Mouse (Mus musculus): ENCODE results near the gene Trim9. TPM values are rescaled to one million over a fixed set of nuclear protein-coding genes. Genes with fewer than 3 reads are reported as not detected.

Trim9 gene
- polyA plus RNA-seq, 1 experiment from 2014 or later = 101 TPM

DNA sequence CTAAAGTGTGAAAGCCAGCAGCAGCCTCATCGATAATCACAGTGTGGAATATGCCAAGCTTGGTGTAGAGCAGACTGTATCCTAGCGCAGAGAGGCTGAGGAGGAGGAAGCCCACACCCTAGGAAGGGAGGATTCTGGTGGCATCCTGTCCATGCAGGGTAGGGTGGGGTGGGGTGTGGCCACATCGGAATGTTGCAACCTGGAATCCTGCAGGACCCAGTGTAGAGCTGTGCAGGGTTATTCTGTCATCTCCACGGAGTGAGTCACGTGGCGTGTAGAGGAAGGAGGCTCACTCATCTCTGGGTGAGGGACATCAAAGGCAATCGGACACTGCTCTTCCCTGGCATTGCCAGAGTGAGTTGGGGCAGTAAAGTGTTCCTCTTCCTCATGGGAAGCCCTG, 62.4 kb downstream of the Trim9 start:
- Histone ChIP-seq H3K27ac (replicated peaks) (peak overlapping the region; percentile 23; the same call in 1 of the 2 replicates), H3K4me3 (replicated peaks) (no peak overlapping the region), H3K9me3 (replicated peaks) (no peaks in the 10 kb centered on the region), H3K36me3 (peaks cover 23% of the 10 kb centered on the region), H3K4me2 (no peak overlapping the region), H3K9ac (replicated peaks) (no peak overlapping the region), H3K4me1 (no peaks in the 10 kb centered on the region), H3K27me3 (replicated peaks) (no peaks in the 10 kb centered on the region)
- 87% methylated on average over 7 of the region's 7 CpGs for WGBS
- no peak for ATAC-seq (ENCODE audit: low FRiP score)

GRCm38 (mm10) chr12:70283116-70283731, 64.2 kb downstream of the Trim9 start:
- H3K4me2 ChIP-seq = no peak overlapping the region
- no peak overlapping the region for H3K9ac ChIP-seq (replicated peaks)
- H3K36me3 ChIP-seq = peaks cover 28% of the 10 kb centered on the region
- H3K27ac ChIP-seq (replicated peaks) = peak overlapping the region; percentile 20; the same call in 1 of the 2 replicates
- no peaks in the 10 kb centered on the region for H3K4me1 ChIP-seq
- H3K9me3 ChIP-seq (replicated peaks) = no peaks in the 10 kb centered on the region
- WGBS = 70% methylated on average over 10 of the region's 10 CpGs
- peak; percentile 75; the same call in 1 of the 2 replicates for ATAC-seq (ENCODE audit: low FRiP score)
- H3K4me3 ChIP-seq (replicated peaks) = no peak overlapping the region
- H3K27me3 ChIP-seq (replicated peaks) = no peaks in the 10 kb centered on the region

DNA sequence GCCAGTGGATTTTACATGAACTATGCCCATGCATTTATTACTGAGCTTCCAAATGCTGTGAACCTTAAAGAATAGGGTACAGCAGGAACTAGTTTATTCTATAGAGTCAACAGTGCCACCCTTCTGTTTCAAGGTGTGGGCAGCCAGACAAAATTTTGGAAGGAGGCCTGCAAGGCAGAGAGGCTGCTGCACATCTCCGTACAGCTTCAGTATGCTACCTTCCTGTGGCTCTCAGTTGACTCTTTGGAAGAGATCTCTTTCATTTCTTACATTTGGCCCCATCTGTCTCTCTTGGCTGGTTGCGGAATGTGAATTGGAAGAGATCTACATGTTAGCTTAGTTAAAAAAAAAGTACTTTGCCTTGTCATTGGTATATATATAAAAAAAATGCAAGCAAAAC, 66.5 kb downstream of the Trim9 start:
- no peak overlapping the region for H3K9ac ChIP-seq (replicated peaks)
- no peaks in the 10 kb centered on the region for H3K9me3 ChIP-seq (replicated peaks)
- WGBS = 93% methylated on average over 2 of the region's 2 CpGs
- no peaks in the 10 kb centered on the region for H3K27me3 ChIP-seq (replicated peaks)
- no peaks in the 10 kb centered on the region for H3K4me1 ChIP-seq
- no peak overlapping the region for H3K4me2 ChIP-seq
- no peak for ATAC-seq (ENCODE audit: low FRiP score)
- H3K27ac ChIP-seq (replicated peaks) = no peak overlapping the region
- no peak overlapping the region for H3K4me3 ChIP-seq (replicated peaks)
- peaks cover 35% of the 10 kb centered on the region for H3K36me3 ChIP-seq

- no peak for ATAC-seq (ENCODE audit: low FRiP score)
- Histone ChIP-seq H3K4me1 (no peaks in the 10 kb centered on the region), H3K27me3 (replicated peaks) (no peaks in the 10 kb centered on the region), H3K9me3 (replicated peaks) (no peaks in the 10 kb centered on the region), H3K4me3 (replicated peaks) (no peak overlapping the region), H3K4me2 (no peak overlapping the region), H3K27ac (replicated peaks) (no peak overlapping the region), H3K9ac (replicated peaks) (no peak overlapping the region), H3K36me3 (peaks cover 36% of the 10 kb centered on the region)
- WGBS = 88% methylated on average over 10 of the region's 10 CpGs
Measured at GRCm38 (mm10) chr12:70280381-70280780, 67.0 kb downstream of the Trim9 start.

DNA sequence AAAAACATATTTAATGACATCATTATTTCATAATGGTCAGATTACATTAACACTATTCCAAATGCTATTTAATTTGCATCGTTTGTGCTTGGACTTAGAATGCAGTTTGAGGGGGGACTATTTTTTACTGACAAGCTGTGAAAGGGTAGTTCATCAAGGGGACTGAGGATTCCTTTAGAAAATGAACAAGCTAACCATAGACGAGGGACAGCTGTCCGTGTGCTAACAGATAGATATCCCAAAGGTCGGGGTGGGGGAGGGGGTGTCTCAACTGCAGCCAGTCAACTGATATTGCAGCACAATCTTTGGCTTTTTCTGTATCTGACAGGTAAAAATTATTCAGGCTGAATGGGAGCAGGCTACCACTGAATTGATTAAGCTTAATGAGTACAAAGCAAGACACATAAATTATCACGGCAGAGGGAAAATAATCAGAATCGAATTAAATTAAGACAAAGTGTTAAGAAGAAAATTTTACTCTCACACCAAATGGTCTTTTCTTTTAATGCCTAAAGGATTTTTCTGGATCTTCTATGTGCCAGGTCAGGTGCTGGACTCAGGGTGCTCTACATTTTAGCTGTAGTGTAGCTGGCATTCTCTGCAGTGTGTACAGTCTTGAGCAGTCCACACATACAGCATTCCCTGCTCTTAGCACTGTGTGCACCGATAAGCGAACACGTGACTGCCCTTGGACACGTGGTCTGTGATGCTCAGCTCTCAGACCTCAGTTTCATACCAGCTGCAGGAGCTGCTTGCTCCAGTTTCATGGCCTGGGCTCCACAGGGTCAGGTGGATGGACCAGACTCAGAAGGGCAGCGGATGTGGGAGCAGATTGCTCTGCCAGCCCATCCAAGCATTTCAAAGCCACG, 70.1 kb downstream of the Trim9 start:
- 59% methylated on average over 12 of the region's 12 CpGs for WGBS
- ATAC-seq (ENCODE audit: low FRiP score) = no peak

DNA sequence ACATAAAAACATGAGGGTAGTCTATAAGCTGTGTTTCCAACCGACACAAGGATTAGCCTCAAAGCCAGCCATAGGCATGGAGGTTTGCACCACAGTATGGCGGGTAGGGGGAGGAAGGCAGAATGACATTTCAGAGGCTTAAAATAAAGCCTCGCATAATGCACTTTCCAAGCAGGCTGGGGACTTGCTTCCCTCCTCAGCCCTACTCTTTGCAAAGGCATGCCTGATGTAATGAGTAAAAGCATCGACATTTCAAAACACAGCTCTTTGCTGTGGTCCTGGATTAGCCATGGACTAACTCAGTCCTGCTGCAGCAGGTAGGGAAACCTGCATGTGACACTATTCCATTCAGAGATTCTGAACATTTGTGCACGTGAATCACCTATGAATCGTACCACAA, 77.7 kb downstream of the Trim9 start:
- WGBS = 85% methylated on average over 6 of the region's 6 CpGs
- no peak for ATAC-seq (ENCODE audit: low FRiP score)

More for the DNA sequence above, 70.1 kb downstream of the Trim9 start:
- Histone ChIP-seq H3K9me3 (replicated peaks) (no peaks in the 10 kb centered on the region), H3K27ac (replicated peaks) (no peak overlapping the region), H3K9ac (replicated peaks) (no peak overlapping the region), H3K4me2 (no peak overlapping the region), H3K4me3 (replicated peaks) (no peak overlapping the region), H3K4me1 (no peaks in the 10 kb centered on the region), H3K27me3 (replicated peaks) (no peaks in the 10 kb centered on the region), H3K36me3 (peaks cover 40% of the 10 kb centered on the region)

GRCm38 (mm10) chr12:70267314-70267713, 80.1 kb downstream of the Trim9 start:
- no peaks in the 10 kb centered on the region for H3K4me1 ChIP-seq
- H3K27ac ChIP-seq (replicated peaks) = no peak overlapping the region
- WGBS = 94% methylated on average over 9 of the region's 9 CpGs
- H3K4me2 ChIP-seq = no peak overlapping the region
- H3K9ac ChIP-seq (replicated peaks) = no peak overlapping the region
- H3K9me3 ChIP-seq (replicated peaks) = no peaks in the 10 kb centered on the region
- H3K36me3 ChIP-seq = peaks cover 48% of the 10 kb centered on the region
- no peaks in the 10 kb centered on the region for H3K27me3 ChIP-seq (replicated peaks)
- ATAC-seq (ENCODE audit: low FRiP score) = no peak
- no peak overlapping the region for H3K4me3 ChIP-seq (replicated peaks)

More for the DNA sequence above, 77.7 kb downstream of the Trim9 start:
- Histone ChIP-seq H3K9ac (replicated peaks) (no peak overlapping the region), H3K27me3 (replicated peaks) (no peaks in the 10 kb centered on the region), H3K36me3 (peaks cover 48% of the 10 kb centered on the region), H3K4me2 (no peak overlapping the region), H3K9me3 (replicated peaks) (no peaks in the 10 kb centered on the region), H3K4me3 (replicated peaks) (no peak overlapping the region), H3K27ac (replicated peaks) (no peak overlapping the region), H3K4me1 (no peaks in the 10 kb centered on the region)

- no peak overlapping the region for H3K27ac ChIP-seq (replicated peaks)
- H3K9ac ChIP-seq (replicated peaks) = no peak overlapping the region
- H3K36me3 ChIP-seq = peaks cover 42% of the 10 kb centered on the region
- no peak for ATAC-seq (ENCODE audit: low FRiP score)
- no peak overlapping the region for H3K4me3 ChIP-seq (replicated peaks)
- H3K27me3 ChIP-seq (replicated peaks) = no peaks in the 10 kb centered on the region
- H3K4me1 ChIP-seq = no peaks in the 10 kb centered on the region
- H3K4me2 ChIP-seq = no peak overlapping the region
- no peaks in the 10 kb centered on the region for H3K9me3 ChIP-seq (replicated peaks)
- WGBS = 46% methylated on average over 8 of the region's 8 CpGs
Measured at GRCm38 (mm10) chr12:70266494-70266931, 80.9 kb downstream of the Trim9 start.

- no peak overlapping the region for H3K27ac ChIP-seq (replicated peaks)
- no peaks in the 10 kb centered on the region for H3K4me1 ChIP-seq
- H3K36me3 ChIP-seq = peaks cover 37% of the 10 kb centered on the region
- H3K9ac ChIP-seq (replicated peaks) = no peak overlapping the region
- no peak overlapping the region for H3K4me2 ChIP-seq
- H3K4me3 ChIP-seq (replicated peaks) = no peak overlapping the region
- H3K9me3 ChIP-seq (replicated peaks) = no peaks in the 10 kb centered on the region
- ATAC-seq (ENCODE audit: low FRiP score) = no peak
- H3K27me3 ChIP-seq (replicated peaks) = no peaks in the 10 kb centered on the region
- 21% methylated on average over 7 of the region's 7 CpGs for WGBS
Measured at GRCm38 (mm10) chr12:70263721-70264120, 83.7 kb downstream of the Trim9 start.

GRCm38 (mm10) chr12:70262271-70262953, 85.0 kb downstream of the Trim9 start:
- ATAC-seq (ENCODE audit: low FRiP score) = no peak
- H3K27me3 ChIP-seq (replicated peaks) = no peaks in the 10 kb centered on the region
- peaks cover 29% of the 10 kb centered on the region for H3K36me3 ChIP-seq
- no peak overlapping the region for H3K27ac ChIP-seq (replicated peaks)
- H3K9me3 ChIP-seq (replicated peaks) = no peaks in the 10 kb centered on the region
- H3K9ac ChIP-seq (replicated peaks) = no peak overlapping the region
- H3K4me1 ChIP-seq = no peaks in the 10 kb centered on the region
- 94% methylated on average over 17 of the region's 17 CpGs for WGBS
- H3K4me3 ChIP-seq (replicated peaks) = no peak overlapping the region
- H3K4me2 ChIP-seq = no peak overlapping the region

- no peaks in the 10 kb centered on the region for H3K9me3 ChIP-seq (replicated peaks)
- no peak for ATAC-seq (ENCODE audit: low FRiP score)
- no peak overlapping the region for H3K27ac ChIP-seq (replicated peaks)
- no peaks in the 10 kb centered on the region for H3K27me3 ChIP-seq (replicated peaks)
- WGBS = 88% methylated on average over 15 of the region's 15 CpGs
- no peak overlapping the region for H3K4me2 ChIP-seq
- peaks cover 8% of the 10 kb centered on the region; the same call in 1 of the 2 replicates for H3K4me1 ChIP-seq
- H3K9ac ChIP-seq (replicated peaks) = no peak overlapping the region
- H3K36me3 ChIP-seq = peaks cover 16% of the 10 kb centered on the region
- no peak overlapping the region for H3K4me3 ChIP-seq (replicated peaks)
Measured at GRCm38 (mm10) chr12:70251210-70251884, 96.1 kb downstream of the Trim9 start.

Measured in neural tube, embryonic 15.5 days (tissue).